16 mouse cellular contexts compared by ENCODE assay signal in genomic region chr11:97387811-97388210, GRCm38 (mm10). TPM values are rescaled to one million over a fixed set of nuclear protein-coding genes. Genes with fewer than 3 reads are reported as not detected.
"Had no signal": no experiment of that assay in that cellular context is flagged by ENCODE, and none has a peak within 500 bp of the region (broad histone marks: within the 10 kb centered on the region; RNA-seq: fewer than 3 reads in every experiment).

No protein-coding gene starts in this region.

- H3K9ac ChIP-seq: kidney, embryonic 15.5 days; limb, embryonic 15.5 days; liver, embryonic 13.5 days; liver, postnatal 0 days; lung, embryonic 15.5 days; midbrain, embryonic 12.5 days; neural tube, embryonic 13.5 days had no signal

- ATAC-seq: liver, postnatal 0 days; midbrain, embryonic 16.5 days had no signal

- H3K27ac ChIP-seq: kidney, embryonic 15.5 days; left cerebral cortex, adult 2 months; limb, embryonic 15.5 days; liver, embryonic 13.5 days; lung, embryonic 15.5 days; midbrain, embryonic 12.5 days; neural tube, embryonic 13.5 days had no signal

- H3K4me1 ChIP-seq: midbrain, embryonic 12.5 days had no signal

- H3K4me3 ChIP-seq: kidney, embryonic 15.5 days; left cerebral cortex, adult 2 months; limb, embryonic 15.5 days; liver, embryonic 13.5 days; lung, embryonic 15.5 days; midbrain, embryonic 12.5 days; neural tube, embryonic 13.5 days had no signal

- DNase-seq: kidney, adult 11 months; kidney, postnatal 14 days; liver, embryonic 13.5 days; liver, postnatal 0 days; lung, postnatal 36 days; right cerebral cortex, adult 18-20 months; right cerebral cortex, postnatal 25 days; thymus, adult 2 months; thymus, postnatal 25 days had no signal

- H3K27me3 ChIP-seq: kidney, embryonic 15.5 days; limb, embryonic 15.5 days; liver, embryonic 13.5 days; lung, embryonic 15.5 days; midbrain, embryonic 12.5 days; neural tube, embryonic 13.5 days had no signal

- H3K9me3 ChIP-seq: kidney, embryonic 15.5 days; limb, embryonic 15.5 days; liver, embryonic 13.5 days; lung, embryonic 15.5 days; midbrain, embryonic 12.5 days; neural tube, embryonic 13.5 days had no signal

- H3K4me2 ChIP-seq: kidney, embryonic 15.5 days; limb, embryonic 15.5 days; liver, embryonic 13.5 days; lung, embryonic 15.5 days; midbrain, embryonic 12.5 days; neural tube, embryonic 13.5 days had no signal

RNA-seq across cellular contexts. Expression of gene Gpr179, which starts 35.9 kb away (rescaled TPM):
- polyA plus RNA-seq: liver, embryonic 13.5 days; liver, postnatal 0 days had no signal
